Mouse (Mus musculus) liver, embryonic 14.5 days (tissue): ENCODE data around the gene Chpf.

ENCODE experiments used
- CTCF ChIP-seq: IDR thresholded peaks from 2 replicates; pipeline ENCODE4 v1.5.1; 2016; ENCODE audit warnings: antibody characterized with exemption, low read depth, control low read depth
- EP300 ChIP-seq: IDR thresholded peaks from 2 replicates; pipeline ENCODE4 v1.6.1; 2016; ENCODE audit warnings: antibody characterized with exemption, low read depth

DNA sequence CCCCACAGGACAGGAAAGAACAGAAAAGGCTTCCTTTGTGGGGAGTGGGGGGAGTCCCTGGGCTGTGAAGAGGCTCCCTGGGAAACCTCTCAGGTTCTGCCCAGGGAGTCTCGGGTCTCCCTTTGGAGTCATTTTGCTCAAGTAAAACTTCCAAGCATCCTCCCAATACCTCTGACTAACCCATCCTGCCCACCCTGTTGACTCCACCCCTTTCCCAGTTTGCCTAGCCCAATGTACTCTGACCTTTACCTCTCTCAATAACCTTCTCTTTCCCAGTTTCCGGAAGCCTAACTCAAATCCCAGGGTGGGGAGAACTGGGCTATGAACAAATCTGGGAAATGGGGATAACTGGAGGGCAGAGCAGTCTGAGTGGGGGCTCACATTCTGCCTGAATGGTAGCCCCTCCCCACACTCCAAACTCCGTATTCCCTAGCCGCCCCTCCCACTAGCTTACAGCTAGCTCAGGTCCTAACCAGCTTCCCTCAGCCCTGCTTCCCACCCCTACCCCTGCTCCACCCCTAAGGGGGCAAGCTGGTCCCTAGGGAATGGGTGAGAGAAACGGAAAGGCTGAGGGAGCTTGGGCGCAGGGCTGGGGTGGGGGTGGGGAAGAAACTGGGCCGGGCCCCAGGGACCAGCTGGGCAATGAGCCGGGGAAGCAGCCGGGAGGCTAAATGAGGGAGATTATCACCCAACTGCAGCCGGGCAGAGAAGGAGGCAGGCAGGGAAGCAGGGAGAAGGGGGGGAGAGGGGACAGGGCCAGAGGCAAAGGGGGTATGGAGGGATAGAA is 31.6 kb downstream of the Chpf start:
- TF ChIP-seq CTCF, result no peak
- no peak for TF ChIP-seq EP300
